Mouse (Mus musculus) lung, embryonic 16.5 days (tissue): ENCODE results near the gene Hnrnpl. TPM values are rescaled to one million over a fixed set of nuclear protein-coding genes. Genes with fewer than 3 reads are reported as not detected.
"Not testable (repeated sequence)": the region's sequence is repeated elsewhere in the genome, so short reads cannot be mapped to it uniquely, and the experiment has no call there.

Experiments
- ATAC-seq: fragments of 200-750 bp; cut with Nextera tagmentation; 2 replicates; pipeline ENCODE4 v1.8.0; 2017; ENCODE audit warnings: low read depth, mild to moderate bottlenecking, moderate library complexity
- H3K27ac ChIP-seq: fragments of 300-500 bp; sonication (generic); 2 replicates; pipeline ENCODE4 v1.5.1; 2014; ENCODE audit warnings: mild to moderate bottlenecking, control low read depth, low read length
- H3K27me3 ChIP-seq: fragments of 300-500 bp; sonication (generic); 2 replicates; pipeline ENCODE4 v1.6.1; 2014; ENCODE audit warnings: low read depth, low read length, mixed read lengths; ENCODE audit not compliant: control insufficient read depth, insufficient read depth
- H3K36me3 ChIP-seq: fragments of 300-500 bp; sonication (generic); 2 replicates; pipeline ENCODE4 v1.6.1; 2014; ENCODE audit warnings: low read length; ENCODE audit not compliant: control insufficient read depth, insufficient read depth
- H3K4me1 ChIP-seq: fragments of 300-500 bp; sonication (generic); replicated peaks from 2 replicates; pipeline ENCODE4 v1.6.1; 2014; ENCODE audit warnings: low read length, mixed read lengths; ENCODE audit not compliant: control insufficient read depth, insufficient read depth
- H3K4me2 ChIP-seq: fragments of 300-500 bp; sonication (generic); 2 replicates; pipeline ENCODE4 v1.6.1; 2014; ENCODE audit warnings: low read depth, low read length, control low read depth
- H3K4me3 ChIP-seq: fragments of 300-500 bp; sonication (generic); 2 replicates; pipeline ENCODE4 v1.5.1; 2014; ENCODE audit warnings: mild to moderate bottlenecking, low read length, control low read depth
- H3K9ac ChIP-seq: fragments of 300-500 bp; sonication (generic); 2 replicates; pipeline ENCODE4 v1.6.1; 2014; ENCODE audit warnings: low read length, control low read depth
- H3K9me3 ChIP-seq: fragments of 300-500 bp; sonication (generic); 2 replicates; pipeline ENCODE4 v1.6.1; 2016; ENCODE audit warnings: low read length; ENCODE audit not compliant: control insufficient read depth
- WGBS: fragments of 180-500 bp; shearing (Covaris S2); extraction: QIAGEN DNeasy Blood & Tissue Kit; methylation state at CpG from one replicate; pipeline ENCODE4 v1.1.7; 2014; 5-methylcytosine and 5-hydroxymethylcytosine counted together
- polyA plus RNA-seq: library from polyadenylated mRNA; unstranded; fragments of >200 nt; fragmentation: Nextera tagmentation; extraction: Ambion mirVana; gene quantifications from 2 replicates; pipeline ENCODE4 v1.2.1, GENCODE M21; 2015

Hnrnpl gene
- polyA plus RNA-seq, 1 experiment from 2014 or later, result 226 TPM

- H3K4me2 ChIP-seq, result peak overlapping the region; percentile 45
- H3K9ac ChIP-seq, result peak overlapping the region; percentile 53; the same call in 1 of the 2 replicates
- peak; percentile 51 for ATAC-seq
- not testable (repeated sequence) for H3K27me3 ChIP-seq, H3K36me3 ChIP-seq, H3K27ac ChIP-seq, H3K9me3 ChIP-seq
- peaks cover 13% of the 10 kb centered on the region for H3K4me1 ChIP-seq
- 0 out of 2 replicates have a peak overlapping the region, but pooled peaks have one; percentile 18 for H3K4me3 ChIP-seq
- 24% methylated on average over 23 of the region's 23 CpGs for WGBS
Observed at GRCm38 (mm10) chr7:28867508-28868340, 59.4 kb downstream of the Hnrnpl start.

GRCm38 (mm10) chr7:28870901-28871664 lies 62.7 kb downstream of the Hnrnpl start:
- Histone ChIP-seq H3K4me3 (no peak overlapping the region), H3K4me2 (no peak overlapping the region), H3K4me1 (peaks cover 5% of the 10 kb centered on the region), H3K9me3 (no peaks in the 10 kb centered on the region), H3K36me3 (no peaks in the 10 kb centered on the region), H3K27ac (no peak overlapping the region), H3K27me3 (no peaks in the 10 kb centered on the region), H3K9ac (no peak overlapping the region)
- 80% methylated on average over 24 of the region's 24 CpGs for WGBS
- ATAC-seq, result no peak

Other genes with a start within 250 kb of the Hnrnpl start
- gene Samd4b, start 210.4 kb upstream of the Hnrnpl start, polyA plus RNA-seq, result 11.9 and 15.1 TPM in 2 replicates
- gene Pak4, start 210.4 kb upstream of the Hnrnpl start, polyA plus RNA-seq, result 58.2 and 60.5 TPM in 2 replicates
- not detected in 2 replicates for gene Acp7, start 177.2 kb upstream of the Hnrnpl start, polyA plus RNA-seq
- gene Fbxo27, start 115.7 kb upstream of the Hnrnpl start, polyA plus RNA-seq, result 5.2 and 6.9 TPM in 2 replicates
- gene Fbxo17, start 91.7 kb upstream of the Hnrnpl start, polyA plus RNA-seq, result 13.9 and 15.8 TPM in 2 replicates
- 120 TPM in 2 replicates for gene Mrps12, start 66.7 kb upstream of the Hnrnpl start, polyA plus RNA-seq
- gene Sars2, start 66.5 kb upstream of the Hnrnpl start, polyA plus RNA-seq, result 24.1 and 25.8 TPM in 2 replicates
- not detected in 2 replicates for gene Ccer2, start 52.4 kb upstream of the Hnrnpl start, polyA plus RNA-seq
- 69.0 and 69.5 TPM in 2 replicates for gene Sirt2, start 41.8 kb upstream of the Hnrnpl start, polyA plus RNA-seq
- gene Nfkbib, start 41.0 kb upstream of the Hnrnpl start, polyA plus RNA-seq, result 35.3 and 37.3 TPM in 2 replicates
- gene Rinl, start 19.6 kb upstream of the Hnrnpl start, polyA plus RNA-seq, result 9.2 and 9.5 TPM in 2 replicates
- gene Ech1, start 16.7 kb downstream of the Hnrnpl start, polyA plus RNA-seq, result 184 and 189 TPM in 2 replicates
- 12.5 and 14.2 TPM in 2 replicates for gene Lgals4, start 25.3 kb downstream of the Hnrnpl start, polyA plus RNA-seq
- 1.0 and 2.8 TPM in 2 replicates for gene Lgals7, start 55.3 kb downstream of the Hnrnpl start, polyA plus RNA-seq
- gene Capn12, start 72.9 kb downstream of the Hnrnpl start, polyA plus RNA-seq, result 0.43 and 0.49 TPM in 2 replicates
- 313 and 319 TPM in 2 replicates for gene Actn4, start 153.8 kb downstream of the Hnrnpl start, polyA plus RNA-seq
- 366 and 367 TPM in 2 replicates for gene Eif3k, start 173.3 kb downstream of the Hnrnpl start, polyA plus RNA-seq
- 8.9 and 10.7 TPM in 2 replicates for gene Map4k1, start 173.5 kb downstream of the Hnrnpl start, polyA plus RNA-seq